Mouse (Mus musculus): ENCODE measurements around the gene Mef2a. TPM values are rescaled to one million over a fixed set of nuclear protein-coding genes. Genes with fewer than 3 reads are reported as not detected.

Mef2a gene
- polyA plus RNA-seq, 1 experiment from 2014 or later = 27.9 TPM

GRCm38 (mm10) chr7:67373975-67374374 is 1.3 kb upstream of the Mef2a start:
- WGBS = 61% methylated on average over 5 of the region's 5 CpGs
- no peak for ATAC-seq
- peak overlapping the region; percentile 96 for H3K9ac ChIP-seq (ENCODE audit: low read length)
- H3K27ac ChIP-seq (ENCODE audit: low read depth, low read length) = peak overlapping the region; percentile 99
- no peaks in the 10 kb centered on the region for H3K9me3 ChIP-seq (replicated peaks; ENCODE audit: control insufficient read depth, low read length)
- H3K27me3 ChIP-seq (replicated peaks; ENCODE audit: control insufficient read depth, insufficient read depth, low read length) = no peaks in the 10 kb centered on the region
- DNase-seq (ENCODE audit: low spot score) = peak; percentile 23
- no peaks in the 10 kb centered on the region for H3K36me3 ChIP-seq (ENCODE audit: control insufficient read depth, insufficient read depth, low read length)
- peaks cover 3% of the 10 kb centered on the region for H3K4me1 ChIP-seq (ENCODE audit: control insufficient read depth, insufficient read depth, low read length)
- H3K4me3 ChIP-seq (ENCODE audit: low read depth, low read length) = no peak overlapping the region
- H3K4me2 ChIP-seq (ENCODE audit: low read length) = peak overlapping the region; percentile 96

GRCm38 (mm10) chr7:67373584-67373960 is 914 bp upstream of the Mef2a start:
- H3K9ac ChIP-seq (ENCODE audit: low read length) = peak overlapping the region; percentile 96
- ATAC-seq = no peak
- DNase-seq (ENCODE audit: low spot score) = no peak
- peaks cover 3% of the 10 kb centered on the region for H3K4me1 ChIP-seq (ENCODE audit: control insufficient read depth, insufficient read depth, low read length)
- 33% methylated on average over 6 of the region's 6 CpGs for WGBS
- H3K27ac ChIP-seq (ENCODE audit: low read depth, low read length) = peak overlapping the region; percentile 99
- no peaks in the 10 kb centered on the region for H3K9me3 ChIP-seq (replicated peaks; ENCODE audit: control insufficient read depth, low read length)
- peak overlapping the region; percentile 96 for H3K4me2 ChIP-seq (ENCODE audit: low read length)
- H3K27me3 ChIP-seq (replicated peaks; ENCODE audit: control insufficient read depth, insufficient read depth, low read length) = no peaks in the 10 kb centered on the region
- peak overlapping the region; percentile 83 for H3K4me3 ChIP-seq (ENCODE audit: low read depth, low read length)
- H3K36me3 ChIP-seq (ENCODE audit: control insufficient read depth, insufficient read depth, low read length) = no peaks in the 10 kb centered on the region

GRCm38 (mm10) chr7:67371891-67372672 is 576 bp downstream of the Mef2a start:
- Histone ChIP-seq H3K36me3 (ENCODE audit: control insufficient read depth, insufficient read depth, low read length) (no peaks in the 10 kb centered on the region), H3K4me2 (ENCODE audit: low read length) (peak overlapping the region; percentile 96), H3K9me3 (replicated peaks; ENCODE audit: control insufficient read depth, low read length) (no peaks in the 10 kb centered on the region), H3K4me1 (ENCODE audit: control insufficient read depth, insufficient read depth, low read length) (peaks cover 3% of the 10 kb centered on the region), H3K27me3 (replicated peaks; ENCODE audit: control insufficient read depth, insufficient read depth, low read length) (no peaks in the 10 kb centered on the region), H3K9ac (ENCODE audit: low read length) (peak overlapping the region; percentile 96), H3K4me3 (ENCODE audit: low read depth, low read length) (peak overlapping the region; percentile 83), H3K27ac (ENCODE audit: low read depth, low read length) (peak overlapping the region; percentile 99)
- WGBS = under 1% methylated on average over 57 of the region's 75 CpGs
- peak; percentile 41 for DNase-seq (ENCODE audit: low spot score)
- ATAC-seq = peak; percentile 78

DNA sequence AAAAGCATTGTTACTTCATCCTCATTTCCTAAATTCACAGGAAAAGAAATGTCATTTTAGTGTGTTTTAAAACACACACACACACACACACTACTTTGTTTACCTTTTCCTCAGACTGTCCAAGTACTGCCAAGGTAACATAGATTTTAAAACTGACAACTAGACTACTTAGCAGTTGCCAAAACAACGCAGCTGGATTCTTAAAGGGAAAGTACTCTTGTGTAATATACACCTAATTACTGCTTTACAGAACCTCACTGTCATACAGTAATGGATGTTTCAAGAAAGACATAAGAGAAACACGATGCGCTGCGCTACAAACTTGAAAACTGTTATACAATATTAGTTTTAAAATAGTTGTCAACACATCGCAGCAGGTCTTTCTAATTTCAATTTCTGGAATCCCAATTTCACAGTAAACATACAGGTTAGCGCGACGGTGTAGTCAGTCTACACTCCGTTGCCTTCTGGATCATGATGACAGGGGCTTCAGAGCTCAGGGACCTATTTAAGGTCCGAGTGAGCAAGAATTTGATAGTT is 1.2 kb downstream of the Mef2a start:
- WGBS = 13% methylated on average over 10 of the region's 10 CpGs
- no peak overlapping the region for H3K27ac ChIP-seq (ENCODE audit: low read depth, low read length)
- H3K36me3 ChIP-seq (ENCODE audit: control insufficient read depth, insufficient read depth, low read length) = no peaks in the 10 kb centered on the region
- peak overlapping the region; percentile 96 for H3K4me2 ChIP-seq (ENCODE audit: low read length)
- peak overlapping the region; percentile 96 for H3K9ac ChIP-seq (ENCODE audit: low read length)
- no peaks in the 10 kb centered on the region for H3K9me3 ChIP-seq (replicated peaks; ENCODE audit: control insufficient read depth, low read length)
- ATAC-seq = no peak
- H3K27me3 ChIP-seq (replicated peaks; ENCODE audit: control insufficient read depth, insufficient read depth, low read length) = no peaks in the 10 kb centered on the region
- peak overlapping the region; percentile 83 for H3K4me3 ChIP-seq (ENCODE audit: low read depth, low read length)
- DNase-seq (ENCODE audit: low spot score) = peak; percentile 24
- H3K4me1 ChIP-seq (ENCODE audit: control insufficient read depth, insufficient read depth, low read length) = peaks cover 3% of the 10 kb centered on the region

DNA sequence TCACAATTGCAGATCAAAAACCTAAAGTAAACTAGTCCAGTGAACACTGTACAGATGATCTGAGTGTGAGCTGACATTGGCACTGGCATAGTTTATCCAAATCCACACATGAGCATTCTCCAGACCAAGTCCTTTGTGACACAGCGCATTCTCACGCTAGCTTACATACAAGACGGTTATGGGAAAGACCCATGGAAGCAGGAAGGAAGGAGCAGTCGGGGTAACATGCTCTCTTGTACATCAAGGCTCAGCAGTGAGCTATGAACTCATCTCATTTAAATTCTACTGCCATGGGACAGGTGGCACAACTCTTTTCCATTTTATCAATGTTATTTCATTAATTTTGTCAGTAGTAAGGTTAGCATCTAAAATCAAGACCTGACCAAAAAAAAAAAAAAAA is 3.0 kb downstream of the Mef2a start:
- no peak overlapping the region for H3K27ac ChIP-seq (ENCODE audit: low read depth, low read length)
- DNase-seq (ENCODE audit: low spot score) = no peak
- no peaks in the 10 kb centered on the region for H3K27me3 ChIP-seq (replicated peaks; ENCODE audit: control insufficient read depth, insufficient read depth, low read length)
- H3K4me3 ChIP-seq (ENCODE audit: low read depth, low read length) = no peak overlapping the region
- no peaks in the 10 kb centered on the region for H3K9me3 ChIP-seq (replicated peaks; ENCODE audit: control insufficient read depth, low read length)
- H3K4me2 ChIP-seq (ENCODE audit: low read length) = no peak overlapping the region
- ATAC-seq = no peak
- 75% methylated on average over 4 of the region's 4 CpGs for WGBS
- H3K9ac ChIP-seq (ENCODE audit: low read length) = no peak overlapping the region
- H3K36me3 ChIP-seq (ENCODE audit: control insufficient read depth, insufficient read depth, low read length) = no peaks in the 10 kb centered on the region
- peaks cover 3% of the 10 kb centered on the region for H3K4me1 ChIP-seq (ENCODE audit: control insufficient read depth, insufficient read depth, low read length)

DNA sequence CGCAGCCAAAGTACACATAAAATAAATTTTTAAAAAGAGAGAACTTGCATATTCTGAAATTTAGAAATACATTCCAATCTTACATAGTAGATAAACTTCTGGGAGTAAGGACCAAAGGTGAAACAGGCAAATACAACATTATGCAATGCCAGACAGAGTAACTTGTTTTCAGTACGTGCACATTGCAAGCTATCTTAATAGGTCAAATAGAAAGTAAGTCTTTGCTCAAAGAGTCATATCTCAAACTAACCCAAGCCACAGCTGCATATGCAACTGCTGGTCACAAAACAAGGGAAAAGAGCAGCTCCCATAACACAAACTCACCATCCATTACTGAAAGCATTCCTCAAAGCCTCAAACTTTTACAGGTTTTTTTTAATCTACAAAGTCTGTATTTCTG is 4.3 kb downstream of the Mef2a start:
- Histone ChIP-seq H3K9me3 (replicated peaks; ENCODE audit: control insufficient read depth, low read length) (no peaks in the 10 kb centered on the region), H3K4me2 (ENCODE audit: low read length) (no peak overlapping the region), H3K4me3 (ENCODE audit: low read depth, low read length) (no peak overlapping the region), H3K4me1 (ENCODE audit: control insufficient read depth, insufficient read depth, low read length) (peaks cover 3% of the 10 kb centered on the region), H3K9ac (ENCODE audit: low read length) (no peak overlapping the region), H3K27ac (ENCODE audit: low read depth, low read length) (no peak overlapping the region), H3K36me3 (ENCODE audit: control insufficient read depth, insufficient read depth, low read length) (no peaks in the 10 kb centered on the region), H3K27me3 (replicated peaks; ENCODE audit: control insufficient read depth, insufficient read depth, low read length) (no peaks in the 10 kb centered on the region)
- 92% methylated on average over 2 of the region's 2 CpGs for WGBS
- no peak for DNase-seq (ENCODE audit: low spot score)
- ATAC-seq = no peak

GRCm38 (mm10) chr7:67360588-67360987 is 12.1 kb downstream of the Mef2a start:
- DNase-seq (ENCODE audit: low spot score) (no peak), ATAC-seq (no peak)
- Histone ChIP-seq H3K9me3 (replicated peaks; ENCODE audit: control insufficient read depth, low read length) (0 out of 2 replicates have a peak, but pooled peaks cover 2% of the 10 kb centered on the region), H3K4me3 (ENCODE audit: low read depth, low read length) (no peak overlapping the region), H3K27ac (ENCODE audit: low read depth, low read length) (no peak overlapping the region), H3K4me2 (ENCODE audit: low read length) (no peak overlapping the region), H3K9ac (ENCODE audit: low read length) (no peak overlapping the region), H3K27me3 (replicated peaks; ENCODE audit: control insufficient read depth, insufficient read depth, low read length) (no peaks in the 10 kb centered on the region), H3K36me3 (ENCODE audit: control insufficient read depth, insufficient read depth, low read length) (no peaks in the 10 kb centered on the region), H3K4me1 (ENCODE audit: control insufficient read depth, insufficient read depth, low read length) (no peaks in the 10 kb centered on the region; the same call in 1 of the 2 replicates)
- WGBS = 84% methylated on average over 3 of the region's 3 CpGs

- H3K9ac ChIP-seq (ENCODE audit: low read length) = no peak overlapping the region
- 0 out of 2 replicates have a peak, but pooled peaks cover 2% of the 10 kb centered on the region for H3K9me3 ChIP-seq (replicated peaks; ENCODE audit: control insufficient read depth, low read length)
- H3K27ac ChIP-seq (ENCODE audit: low read depth, low read length) = no peak overlapping the region
- H3K4me3 ChIP-seq (ENCODE audit: low read depth, low read length) = no peak overlapping the region
- H3K27me3 ChIP-seq (replicated peaks; ENCODE audit: control insufficient read depth, insufficient read depth, low read length) = no peaks in the 10 kb centered on the region
- DNase-seq (ENCODE audit: low spot score) (no peak), ATAC-seq (no peak)
- H3K36me3 ChIP-seq (ENCODE audit: control insufficient read depth, insufficient read depth, low read length) = no peaks in the 10 kb centered on the region
- H3K4me1 ChIP-seq (ENCODE audit: control insufficient read depth, insufficient read depth, low read length) = no peaks in the 10 kb centered on the region; the same call in 1 of the 2 replicates
- H3K4me2 ChIP-seq (ENCODE audit: low read length) = no peak overlapping the region
Measured at GRCm38 (mm10) chr7:67359863-67360262, 12.8 kb downstream of the Mef2a start.

GRCm38 (mm10) chr7:67355870-67356269 is 16.8 kb downstream of the Mef2a start:
- WGBS = 92% methylated on average over 5 of the region's 5 CpGs
- no peak overlapping the region for H3K27ac ChIP-seq (ENCODE audit: low read depth, low read length)

More at GRCm38 (mm10) chr7:67355870-67356269, 16.8 kb downstream of the Mef2a start:
- Histone ChIP-seq H3K9me3 (replicated peaks; ENCODE audit: control insufficient read depth, low read length) (0 out of 2 replicates have a peak, but pooled peaks cover 2% of the 10 kb centered on the region), H3K4me3 (ENCODE audit: low read depth, low read length) (no peak overlapping the region), H3K4me1 (ENCODE audit: control insufficient read depth, insufficient read depth, low read length) (no peaks in the 10 kb centered on the region; the same call in 1 of the 2 replicates), H3K9ac (ENCODE audit: low read length) (no peak overlapping the region), H3K27me3 (replicated peaks; ENCODE audit: control insufficient read depth, insufficient read depth, low read length) (no peaks in the 10 kb centered on the region), H3K4me2 (ENCODE audit: low read length) (no peak overlapping the region), H3K36me3 (ENCODE audit: control insufficient read depth, insufficient read depth, low read length) (no peaks in the 10 kb centered on the region)
- DNase-seq (ENCODE audit: low spot score) (no peak), ATAC-seq (no peak)
